Mouse (Mus musculus) MEL (cell line): ENCODE data around the gene Ntn5. TPM values are rescaled to one million over a fixed set of nuclear protein-coding genes. Genes with fewer than 3 reads are reported as not detected.
A peak's percentile ranks its signal among the peaks of the same experiment; 100 is the strongest.

ENCODE experiments used
- DNase-seq: peaks from one replicate; pipeline ENCODE4 v3.0.0; 2011; ENCODE audit warnings: low read depth, low spot score
- H3K27ac ChIP-seq: 2 replicates; pipeline ENCODE4 v1.5.1; 2012; ENCODE audit warnings: low read depth, mild to moderate bottlenecking, control low read depth, low read length, moderate library complexity; ENCODE audit not compliant: control insufficient read depth
- H3K27me3 ChIP-seq, 2 experiments: fragments of 150-350 bp in 1 of 2; sonication (generic) in 1 of 2; 2 replicates each; pipeline ENCODE4 v1.6.1; 2012; ENCODE audit warnings: low read length in 2 of 2, mild to moderate bottlenecking in 2 of 2, improper control_type of control experiment in 1 of 2, moderate library complexity in 1 of 2; ENCODE audit not compliant: insufficient read depth in 2 of 2, control insufficient read depth in 1 of 2
- H3K36me3 ChIP-seq, 2 experiments: 2 replicates each; pipeline ENCODE4 v1.6.1; 2012 to 2014; ENCODE audit warnings: low read length in 2 of 2, improper control_type of control experiment in 1 of 2, inconsistent platforms in 1 of 2, mild to moderate bottlenecking in 1 of 2; ENCODE audit not compliant: insufficient read depth in 2 of 2, control insufficient read depth in 1 of 2
- H3K4me1 ChIP-seq, 2 experiments: fragments of 150-350 bp in 1 of 2; sonication (generic) in 1 of 2; 2 replicates each; pipeline ENCODE4 v1.6.1; 2012; ENCODE audit warnings: low read length in 2 of 2, improper control_type of control experiment in 1 of 2, mild to moderate bottlenecking in 1 of 2; ENCODE audit not compliant: insufficient read depth in 2 of 2, control insufficient read depth in 1 of 2
- H3K4me3 ChIP-seq, 2 experiments: fragments of 150-350 bp in 1 of 2; sonication (generic) in 1 of 2; 2 replicates each; pipeline ENCODE4 v1.5.1; 2012; ENCODE audit warnings: low read depth in 2 of 2, low read length in 2 of 2, mild to moderate bottlenecking in 2 of 2, moderate library complexity in 2 of 2, control low read depth in 1 of 2, improper control_type of control experiment in 1 of 2; ENCODE audit not compliant: control insufficient read depth in 1 of 2, insufficient read depth in 1 of 2
- H3K79me2 ChIP-seq: 2 replicates; pipeline ENCODE4 v1.6.1; 2012; ENCODE audit warnings: mild to moderate bottlenecking, low read length, moderate library complexity; ENCODE audit not compliant: control insufficient read depth, poor library complexity, insufficient read depth
- H3K9ac ChIP-seq: 2 replicates; pipeline ENCODE4 v1.6.1; 2012; ENCODE audit warnings: low read depth, mild to moderate bottlenecking, control low read depth, low read length, moderate library complexity; ENCODE audit not compliant: control insufficient read depth, poor library complexity, severe bottlenecking
- H3K9me3 ChIP-seq: fragments of 150-350 bp; sonication (generic); replicated peaks from 2 replicates; pipeline ENCODE4 v1.6.1; 2012; ENCODE audit warnings: mild to moderate bottlenecking, low read length, improper control_type of control experiment, moderate library complexity; ENCODE audit not compliant: insufficient read depth
- BHLHE40 ChIP-seq: IDR thresholded peaks from 2 replicates; pipeline ENCODE4 v1.6.1; 2012; ENCODE audit warnings: low read depth, mild to moderate bottlenecking, inconsistent platforms, low read length, improper control_type of control experiment, borderline replicate concordance
- CTCF ChIP-seq, 3 experiments: IDR thresholded peaks in 2 of 3; conservative IDR thresholded peaks in 1 of 3; 2 replicates each; pipeline ENCODE4 v1.5.1; 2011 to 2012; ENCODE audit warnings: low read length in 3 of 3, low read depth in 2 of 3, mild to moderate bottlenecking in 2 of 3, improper control_type of control experiment in 1 of 3, inconsistent platforms in 1 of 3, mixed read lengths in 1 of 3, moderate library complexity in 1 of 3; ENCODE audit not compliant: control insufficient read depth in 1 of 3, insufficient read depth in 1 of 3, poor library complexity in 1 of 3, severe bottlenecking in 1 of 3
- E2F4 ChIP-seq: IDR thresholded peaks from 2 replicates; pipeline ENCODE4 v1.6.1; 2011; ENCODE audit warnings: low read depth, low read length, improper control_type of control experiment, borderline replicate concordance
- ELF1 ChIP-seq: IDR thresholded peaks from 2 replicates; pipeline ENCODE4 v1.6.1; 2014; ENCODE audit warnings: low read depth, mild to moderate bottlenecking, inconsistent platforms, low read length, improper control_type of control experiment, moderate library complexity
- ETS1 ChIP-seq: IDR thresholded peaks from 2 replicates; pipeline ENCODE4 v1.6.1; 2012; ENCODE audit warnings: low read depth, mild to moderate bottlenecking, inconsistent platforms, low read length, improper control_type of control experiment, moderate library complexity
- GABPA ChIP-seq: IDR thresholded peaks from 2 replicates; pipeline ENCODE4 v1.6.1; 2012; ENCODE audit warnings: low read depth, mild to moderate bottlenecking, inconsistent platforms, low read length, improper control_type of control experiment, moderate library complexity
- HCFC1 ChIP-seq: IDR thresholded peaks from 2 replicates; pipeline ENCODE4 v1.6.1; 2012; ENCODE audit warnings: low read depth, mild to moderate bottlenecking, inconsistent platforms, low read length, improper control_type of control experiment, moderate library complexity
- JUND ChIP-seq: IDR thresholded peaks from 2 replicates; pipeline ENCODE4 v1.6.1; 2011; ENCODE audit warnings: low read depth, mild to moderate bottlenecking, improper control_type of control experiment, low read length
- KAT2A ChIP-seq: conservative IDR thresholded peaks from 2 replicates; pipeline ENCODE4 v1.6.1; 2012; ENCODE audit warnings: low read depth, low read length, improper control_type of control experiment, inconsistent platforms
- MAFK ChIP-seq: IDR thresholded peaks from 2 replicates; pipeline ENCODE4 v1.6.1; 2011; ENCODE audit warnings: low read depth, mild to moderate bottlenecking, low read length, improper control_type of control experiment, borderline replicate concordance
- MAX ChIP-seq: IDR thresholded peaks from 2 replicates; pipeline ENCODE4 v1.6.1; 2011; ENCODE audit warnings: low read length, improper control_type of control experiment
- MYC ChIP-seq: IDR thresholded peaks from 2 replicates; pipeline ENCODE4 v1.6.1; 2011; ENCODE audit warnings: low read depth, mild to moderate bottlenecking, low read length, improper control_type of control experiment, moderate library complexity
- NELFE ChIP-seq: IDR thresholded peaks from 2 replicates; pipeline ENCODE4 v1.6.1; 2011; ENCODE audit warnings: low read depth, low read length, improper control_type of control experiment
- POLR2AphosphoS2 ChIP-seq: IDR thresholded peaks from 2 replicates; pipeline ENCODE4 v1.6.1; 2011; ENCODE audit warnings: low read length, improper control_type of control experiment
- RAD21 ChIP-seq: IDR thresholded peaks from 2 replicates; pipeline ENCODE4 v1.6.1; 2011; ENCODE audit warnings: mild to moderate bottlenecking, low read depth, low read length, improper control_type of control experiment
- RCOR1 ChIP-seq: IDR thresholded peaks from 2 replicates; pipeline ENCODE4 v1.6.1; 2012; ENCODE audit warnings: low read depth, mild to moderate bottlenecking, inconsistent platforms, low read length, improper control_type of control experiment
- SIN3A ChIP-seq: IDR thresholded peaks from 2 replicates; pipeline ENCODE4 v1.6.1; 2012; ENCODE audit warnings: low read length, improper control_type of control experiment, inconsistent platforms
- SMC3 ChIP-seq: IDR thresholded peaks from 2 replicates; pipeline ENCODE4 v1.6.1; 2011; ENCODE audit warnings: low read depth, low read length, improper control_type of control experiment
- TAL1 ChIP-seq: IDR thresholded peaks from 2 replicates; pipeline ENCODE4 v1.6.1; 2012; ENCODE audit warnings: mild to moderate bottlenecking, inconsistent platforms, low read length, moderate library complexity, mixed read lengths
- ZKSCAN1 ChIP-seq: IDR thresholded peaks from 2 replicates; pipeline ENCODE4 v1.6.1; 2012; ENCODE audit warnings: low read depth, mild to moderate bottlenecking, inconsistent platforms, low read length, improper control_type of control experiment, moderate library complexity
- polyA plus RNA-seq, 2 experiments: library from polyadenylated mRNA; stranded (reverse) in 1 of 2; unstranded in 1 of 2; fragments of >175 nt in 1 of 2; fragments of >200 nt in 1 of 2; gene quantifications; 2 replicates each; pipeline versions ENCODE4 v1.2.1 to v1.2.4; 2012; ENCODE audit warnings: low replicate concordance in 2 of 2, low read depth in 1 of 2; ENCODE audit not compliant: insufficient read length in 2 of 2, insufficient read depth in 1 of 2, missing spikeins in 1 of 2
- total RNA-seq: library from RNA; depleted of rRNA; stranded (reverse); fragments of 300-350 nt; gene quantifications from 2 replicates; pipeline ENCODE4 v1.2.3, GENCODE M21; 2012

Ntn5 gene
- total and polyA plus RNA-seq, 3 experiments = 0.13 TPM; not detected in 2

DNA sequence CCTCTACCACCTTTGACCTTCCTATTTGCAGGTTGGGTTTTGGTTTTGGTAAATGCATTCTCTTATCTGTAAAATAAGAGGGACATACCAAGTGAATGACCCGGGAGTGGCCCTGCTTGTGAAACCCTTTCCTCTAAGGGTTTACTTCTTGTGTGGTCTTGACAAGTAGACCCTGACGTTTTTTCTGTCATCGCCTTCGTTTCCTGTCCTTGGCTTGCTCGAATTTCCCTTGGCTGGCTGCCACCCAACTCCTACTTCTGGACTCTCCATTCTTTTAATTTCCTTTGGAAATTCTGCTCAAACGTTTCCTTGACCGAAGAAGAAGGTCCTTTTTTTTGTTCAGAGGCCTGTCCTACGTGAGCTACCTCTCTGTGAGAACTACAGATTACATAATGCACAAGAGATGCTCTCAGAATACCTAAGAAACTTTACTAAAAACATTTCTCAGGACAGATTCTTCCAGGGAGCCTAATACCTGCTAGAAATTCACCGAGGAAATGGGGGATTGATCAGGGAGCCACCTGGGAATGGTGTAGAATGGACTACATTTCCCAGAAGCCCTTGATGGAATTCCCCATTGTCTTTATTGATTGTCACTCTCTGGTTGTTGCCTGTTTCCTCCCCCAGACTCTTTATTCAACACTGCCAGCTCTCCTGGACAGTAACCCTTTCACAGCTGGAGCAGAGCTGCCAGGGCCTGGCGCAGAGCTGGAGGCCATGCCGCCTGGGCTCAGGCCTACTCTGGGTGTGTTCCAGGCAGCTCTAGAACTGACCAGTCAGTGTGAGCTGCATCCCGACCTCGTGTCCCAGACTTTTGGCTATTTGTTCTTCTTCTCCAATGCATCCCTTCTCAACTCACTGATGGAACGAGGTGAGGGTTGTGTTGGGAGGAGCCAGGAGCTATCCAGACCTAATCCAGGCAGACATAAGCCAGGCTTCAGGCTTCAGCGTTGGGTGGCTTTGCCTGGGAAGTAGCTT, 47.8 kb upstream of the Ntn5 start:
- peak overlapping the region; percentile 62 for H3K27ac ChIP-seq
- H3K79me2 ChIP-seq = no peaks in the 10 kb centered on the region
- no peak for DNase-seq
- H3K9me3 ChIP-seq = no peaks in the 10 kb centered on the region
- H3K9ac ChIP-seq = no peak overlapping the region
- peaks cover 0 to 4% of the 10 kb centered on the region in 2 experiments; a peak in 1 of 4 replicates for H3K36me3 ChIP-seq
- peaks cover 0 to 10% of the 10 kb centered on the region in 2 experiments; a peak in 2 of 4 replicates for H3K4me1 ChIP-seq
- TF ChIP-seq HCFC1 (no peak), ZKSCAN1 (no peak), KAT2A (no peak), MYC (no peak), ETS1 (no peak), BHLHE40 (no peak)
- H3K27me3 ChIP-seq = no peaks in the 10 kb centered on the region
- no peak overlapping the region for H3K4me3 ChIP-seq

DNA sequence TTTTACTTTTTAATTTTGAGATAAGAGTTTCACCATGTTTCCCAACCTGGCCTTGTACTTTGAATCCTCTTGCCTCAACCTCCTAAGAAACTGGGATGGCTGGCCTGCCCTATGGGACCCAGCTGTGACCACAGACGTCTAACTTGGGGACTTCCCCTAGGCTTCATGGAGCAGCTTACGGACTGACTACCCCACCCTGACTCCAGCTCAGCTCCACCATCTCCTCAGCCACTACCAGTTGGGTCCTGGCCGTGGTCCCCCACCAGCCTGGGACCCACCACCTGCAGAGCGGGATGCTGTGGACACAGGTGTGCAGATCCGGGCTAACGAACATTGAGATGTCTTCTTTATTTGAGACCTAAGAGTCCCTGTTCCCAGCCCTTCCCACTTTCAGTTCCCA, 46.1 kb upstream of the Ntn5 start:
- DNase-seq = no peak
- Histone ChIP-seq H3K4me1 (peaks cover 0 to 10% of the 10 kb centered on the region in 2 experiments; a peak in 2 of 4 replicates), H3K36me3 (peaks cover 0 to 4% of the 10 kb centered on the region in 2 experiments; a peak in 1 of 4 replicates), H3K9me3 (no peaks in the 10 kb centered on the region), H3K9ac (no peak overlapping the region), H3K27ac (no peak overlapping the region), H3K4me3 (no peak overlapping the region), H3K27me3 (no peaks in the 10 kb centered on the region), H3K79me2 (no peaks in the 10 kb centered on the region)
- TF ChIP-seq TAL1 (no peak), MAX (no peak), POLR2AphosphoS2 (no peak), ZKSCAN1 (no peak), ELF1 (no peak), ETS1 (no peak), GABPA (no peak), MAFK (no peak), CTCF (IDR thresholded peaks at IDR 0.05 in 2 of 3, conservative IDR thresholded peaks at IDR 0.05 in 1 of 3; ENCODE audit: control insufficient read depth in 1 of 3, insufficient read depth in 1 of 3, low read depth in 2 of 3, low read length in 3 of 3, poor library complexity in 1 of 3, severe bottlenecking in 1 of 3) (no peak), RAD21 (no peak), NELFE (no peak), E2F4 (no peak), SMC3 (no peak), SIN3A (no peak), RCOR1 (no peak), JUND (no peak)
